Mouse (Mus musculus) naive thymus-derived CD4-positive, alpha-beta T cell, adult 2 months (primary cell): ENCODE results near the gene Pkmyt1.
A peak's percentile ranks its signal among the peaks of the same experiment; 100 is the strongest.

Experiments used
- DNase-seq: peaks from one replicate; pipeline ENCODE4 v3.0.0-alpha.2; 2011; ENCODE audit warnings: low read depth

The Pkmyt1 gene

GRCm38 (mm10) chr17:23725999-23726757 lies at the start of gene Pkmyt1:
Gene Pkmyt1 (plus strand): TSS chr17:23726336.
- DNase-seq, result peak; percentile 97

GRCm38 (mm10) chr17:23676473-23677031 lies 49.6 kb upstream of the Pkmyt1 start:
- DNase-seq, result peak; percentile 58

- peak; percentile 94 for DNase-seq
Observed at GRCm38 (mm10) chr17:23677236-23677679, 48.9 kb upstream of the Pkmyt1 start, which contains the start of gene Tnfrsf12a. Gene Tnfrsf12a (minus strand): TSS chr17:23677468.

- no peak for DNase-seq
Observed at GRCm38 (mm10) chr17:23679127-23679835, 46.9 kb upstream of the Pkmyt1 start, which contains the start of gene Cldn6. Gene Cldn6 (plus strand): TSS chr17:23679249.

- DNase-seq, result no peak
Observed at GRCm38 (mm10) chr17:23680336-23680735, 45.8 kb upstream of the Pkmyt1 start.

GRCm38 (mm10) chr17:23681086-23681485 lies 45.0 kb upstream of the Pkmyt1 start:
- no peak for DNase-seq

GRCm38 (mm10) chr17:23682092-23682491 lies 44.0 kb upstream of the Pkmyt1 start:
- DNase-seq, result no peak

- no peak for DNase-seq
Observed at GRCm38 (mm10) chr17:23682530-23682929, 43.6 kb upstream of the Pkmyt1 start.

GRCm38 (mm10) chr17:23683226-23683625 lies 42.9 kb upstream of the Pkmyt1 start:
- no peak for DNase-seq

- no peak for DNase-seq
Observed at GRCm38 (mm10) chr17:23683856-23684672, 42.1 kb upstream of the Pkmyt1 start, which contains the start of gene Cldn9. Gene Cldn9 (minus strand): TSS chr17:23684026.

GRCm38 (mm10) chr17:23694491-23694890 lies 31.6 kb upstream of the Pkmyt1 start:
- no peak for DNase-seq

- DNase-seq, result no peak
Observed at GRCm38 (mm10) chr17:23695801-23696200, 30.3 kb upstream of the Pkmyt1 start.

GRCm38 (mm10) chr17:23699131-23700077 lies 26.7 kb upstream of the Pkmyt1 start:
- DNase-seq, result peak; percentile 23

GRCm38 (mm10) chr17:23700079-23700478 lies 26.1 kb upstream of the Pkmyt1 start:
- peak; percentile 75 for DNase-seq

- no peak for DNase-seq
Observed at GRCm38 (mm10) chr17:23703301-23703700, 22.8 kb upstream of the Pkmyt1 start.

GRCm38 (mm10) chr17:23704741-23705140 lies 21.4 kb upstream of the Pkmyt1 start:
- no peak for DNase-seq

GRCm38 (mm10) chr17:23705525-23706104 lies 20.5 kb upstream of the Pkmyt1 start:
- DNase-seq, result no peak

GRCm38 (mm10) chr17:23706212-23706611 lies 19.9 kb upstream of the Pkmyt1 start:
- DNase-seq, result peak; percentile 83

- DNase-seq, result no peak
Observed at GRCm38 (mm10) chr17:23717003-23717402, 9.1 kb upstream of the Pkmyt1 start.

- no peak for DNase-seq
Observed at GRCm38 (mm10) chr17:23719455-23719854, 6.7 kb upstream of the Pkmyt1 start.
